ENCODE assay signal across 17 mouse cellular contexts in the genomic region with DNA sequence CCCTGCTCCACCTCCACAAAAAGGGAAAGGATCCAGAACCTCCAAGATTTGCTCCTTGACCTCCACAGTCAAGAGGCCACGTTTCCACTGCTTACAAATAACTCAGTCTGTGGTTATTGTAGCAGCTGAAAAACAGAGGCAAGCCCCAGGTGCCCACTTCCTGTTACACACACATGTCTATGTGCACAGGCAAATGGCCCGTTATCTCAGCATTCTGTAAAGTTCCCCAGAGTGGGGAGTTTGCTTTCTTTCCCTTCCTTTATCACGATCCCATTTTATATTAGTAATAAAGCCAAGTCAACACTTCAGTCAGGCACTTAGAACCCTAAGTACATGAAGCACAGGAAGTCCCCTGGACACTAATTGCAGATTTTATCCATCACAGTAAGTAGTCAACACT. TPM values are rescaled to one million over a fixed set of nuclear protein-coding genes. Genes with fewer than 3 reads are reported as not detected.
DNase-seq lines count a peak whose midpoint lies in the region; ATAC-seq and TF ChIP-seq lines count a peak whose summit lies in the region.
"Had no signal": no experiment of that assay in that cellular context is flagged by ENCODE, and none has a peak within 500 bp of the region (broad histone marks: within the 10 kb centered on the region; RNA-seq: fewer than 3 reads in every experiment).

No protein-coding gene starts in this region.

- no peak overlapping the region for H3K9ac ChIP-seq in heart, postnatal 0 days (replicated peaks; ENCODE audit: low read depth, low read length)
- no peak overlapping the region for H3K9ac ChIP-seq in heart, embryonic 12.5 days
- no peak overlapping the region for H3K9ac ChIP-seq in hindbrain, embryonic 13.5 days
- no peak overlapping the region for H3K9ac ChIP-seq in neural tube, embryonic 15.5 days (replicated peaks)
- H3K9ac ChIP-seq: liver, embryonic 13.5 days; midbrain, embryonic 12.5 days had no signal

- H3K4me2 ChIP-seq in heart, postnatal 0 days (ENCODE audit: low read depth, low read length) = no peak overlapping the region
- H3K4me2 ChIP-seq in heart, embryonic 12.5 days = no peak overlapping the region
- H3K4me2 ChIP-seq in hindbrain, embryonic 13.5 days = no peak overlapping the region
- H3K4me2 ChIP-seq in neural tube, embryonic 15.5 days = no peak overlapping the region
- H3K4me2 ChIP-seq: liver, embryonic 13.5 days; midbrain, embryonic 12.5 days had no signal

- no peaks in the 10 kb centered on the region for H3K9me3 ChIP-seq in heart, postnatal 0 days (replicated peaks; ENCODE audit: control insufficient read depth, low read length)
- H3K9me3 ChIP-seq in heart, embryonic 12.5 days (replicated peaks) = no peaks in the 10 kb centered on the region
- H3K9me3 ChIP-seq in hindbrain, embryonic 13.5 days = no peaks in the 10 kb centered on the region
- no peaks in the 10 kb centered on the region for H3K9me3 ChIP-seq in neural tube, embryonic 15.5 days (replicated peaks)
- H3K9me3 ChIP-seq: hindbrain, embryonic 10.5 days; liver, embryonic 13.5 days; midbrain, embryonic 12.5 days had no signal

- ATAC-seq in heart, postnatal 0 days (ENCODE audit: insufficient read depth, low read depth) = no peak
- ATAC-seq in heart, embryonic 12.5 days (ENCODE audit: insufficient number of reproducible peaks, low FRiP score) = no peak
- ATAC-seq in granulocyte monocyte progenitor cell, adult 5-6 weeks (replicated peaks; ENCODE audit: poor library complexity, severe bottlenecking) = peak; percentile 84
- ATAC-seq in megakaryocyte progenitor cell, adult 5-6 weeks (replicated peaks; ENCODE audit: poor library complexity) = peak; percentile 69
- ATAC-seq in hindbrain, embryonic 13.5 days (ENCODE audit: low FRiP score) = no peak
- ATAC-seq in neural tube, embryonic 15.5 days (ENCODE audit: low FRiP score) = no peak

- H3K4me1 ChIP-seq in heart, postnatal 0 days (ENCODE audit: control insufficient read depth, insufficient read depth) = no peaks in the 10 kb centered on the region
- no peaks in the 10 kb centered on the region for H3K4me1 ChIP-seq in heart, embryonic 12.5 days (replicated peaks)
- no peaks in the 10 kb centered on the region for H3K4me1 ChIP-seq in hindbrain, embryonic 13.5 days (replicated peaks)
- H3K4me1 ChIP-seq in neural tube, embryonic 15.5 days = no peaks in the 10 kb centered on the region
- H3K4me1 ChIP-seq: hindbrain, embryonic 10.5 days; liver, embryonic 13.5 days; midbrain, embryonic 12.5 days had no signal

- H3K27ac ChIP-seq in heart, postnatal 0 days (ENCODE audit: low read depth) = peak overlapping the region; percentile 43; the same call in 1 of the 2 replicates
- H3K27ac ChIP-seq in heart, embryonic 12.5 days (ENCODE audit: poor library complexity, severe bottlenecking) = no peak overlapping the region
- H3K27ac ChIP-seq in hindbrain, embryonic 13.5 days = no peak overlapping the region
- H3K27ac ChIP-seq in neural tube, embryonic 15.5 days (replicated peaks) = no peak overlapping the region
- H3K27ac ChIP-seq: heart, adult 2 months; hindbrain, embryonic 10.5 days; kidney, postnatal 0 days; liver, embryonic 13.5 days; midbrain, embryonic 12.5 days had no signal

- no peak for DNase-seq in heart, postnatal 0 days (ENCODE audit: low spot score)
- peak; percentile 65 to 77 for DNase-seq in thymus, postnatal 36 days
- no peak for DNase-seq in adrenal gland, postnatal 10 days
- DNase-seq: heart, adult 2 months; liver, embryonic 13.5 days; right cerebral cortex, postnatal 25 days had no signal

- no peak overlapping the region for H3K4me3 ChIP-seq in heart, postnatal 0 days (ENCODE audit: low read depth, low read length)
- no peak overlapping the region for H3K4me3 ChIP-seq in heart, embryonic 12.5 days
- H3K4me3 ChIP-seq in hindbrain, embryonic 13.5 days = no peak overlapping the region
- H3K4me3 ChIP-seq in neural tube, embryonic 15.5 days (replicated peaks) = no peak overlapping the region
- H3K4me3 ChIP-seq: erythroblast, embryonic 14.5 days; heart, adult 2 months; hindbrain, embryonic 10.5 days; liver, embryonic 13.5 days; midbrain, embryonic 12.5 days had no signal

- H3K27me3 ChIP-seq in heart, postnatal 0 days (ENCODE audit: control insufficient read depth, insufficient read depth, low read length) = no peaks in the 10 kb centered on the region
- H3K27me3 ChIP-seq in heart, embryonic 12.5 days (replicated peaks) = no peaks in the 10 kb centered on the region
- no peaks in the 10 kb centered on the region for H3K27me3 ChIP-seq in hindbrain, embryonic 13.5 days
- H3K27me3 ChIP-seq in neural tube, embryonic 15.5 days (replicated peaks) = no peaks in the 10 kb centered on the region
- H3K27me3 ChIP-seq: liver, embryonic 13.5 days; midbrain, embryonic 12.5 days had no signal

- H3K36me3 ChIP-seq in heart, postnatal 0 days (replicated peaks; ENCODE audit: control insufficient read depth, insufficient read depth, low read length) = no peaks in the 10 kb centered on the region
- no peaks in the 10 kb centered on the region for H3K36me3 ChIP-seq in heart, embryonic 12.5 days
- no peaks in the 10 kb centered on the region for H3K36me3 ChIP-seq in hindbrain, embryonic 13.5 days
- H3K36me3 ChIP-seq in neural tube, embryonic 15.5 days = no peaks in the 10 kb centered on the region
- H3K36me3 ChIP-seq: hindbrain, embryonic 10.5 days; liver, embryonic 13.5 days; midbrain, embryonic 12.5 days had no signal

- TF ChIP-seq CTCF in heart, postnatal 0 days (IDR thresholded peaks at IDR 0.05; ENCODE audit: low read depth) = no peak

- 30% methylated on average over 3 of the region's 3 CpGs for WGBS in heart, postnatal 0 days
- WGBS in heart, embryonic 12.5 days = 39% methylated on average over 3 of the region's 3 CpGs
- 77% methylated on average over 3 of the region's 3 CpGs for WGBS in hindbrain, embryonic 13.5 days
- WGBS in neural tube, embryonic 15.5 days = 65% methylated on average over 3 of the region's 3 CpGs

- TF ChIP-seq EP300 in heart, postnatal 0 days (IDR thresholded peaks at IDR 0.05; ENCODE audit: low read depth) = no peak

RNA-seq across cellular contexts. Expression of gene Cnga1, which starts 8.0 kb away (rescaled TPM):
- not detected in 2 replicates for total RNA-seq in heart, postnatal 0 days (2014; rRNA removed; ENCODE audit: low replicate concordance)
- not detected in 2 replicates for polyA plus RNA-seq in heart, postnatal 0 days (2015; fragmentation: Nextera tagmentation; extraction: Ambion mirVana)
- not detected in 2 replicates for polyA plus RNA-seq in heart, embryonic 12.5 days (2016; fragmentation: Nextera tagmentation; extraction: Ambion mirVana)
- not detected in 2 replicates for total RNA-seq in granulocyte monocyte progenitor cell, adult 5-6 weeks (2014; fragmentation: Nextera tagmentation)
- total RNA-seq in granulocyte monocyte progenitor cell, adult 5-6 weeks (2017) = not detected in 2 replicates
- not detected in 2 replicates for total RNA-seq in megakaryocyte progenitor cell, adult 5-6 weeks (2015)
- not detected in 2 replicates for total RNA-seq in megakaryocyte progenitor cell, adult 5-6 weeks (2017)
- not detected in 2 replicates for polyA plus RNA-seq in hindbrain, embryonic 13.5 days (2015; fragmentation: Nextera tagmentation; extraction: Ambion mirVana)
- polyA plus RNA-seq in neural tube, embryonic 15.5 days (2015; fragmentation: Nextera tagmentation; extraction: Ambion mirVana) = 0.09 TPM in 1 of 2 replicates, not detected in the other
- under 1 TPM in 1 of 2 experiments, not detected in 1; 0.15 TPM for total RNA-seq in adrenal gland, postnatal 10 days (2021)
- total RNA-seq: heart, adult 2 months had no signal
- polyA plus RNA-seq: C2C12; erythroblast, embryonic 14.5 days; heart, adult 2 months; hindbrain, embryonic 10.5 days; liver, embryonic 13.5 days; midbrain, embryonic 12.5 days; neural tube, embryonic 14.5 days had no signal

RNA-seq across cellular contexts. Expression of gene Nipal1, which starts 11.5 kb away (rescaled TPM):
- 0.46 TPM in 1 of 2 replicates, not detected in the other for total RNA-seq in heart, postnatal 0 days (2014; rRNA removed; ENCODE audit: low replicate concordance)
- polyA plus RNA-seq in heart, postnatal 0 days (2015; fragmentation: Nextera tagmentation; extraction: Ambion mirVana) = 0.08 TPM in 1 of 2 replicates, not detected in the other
- polyA plus RNA-seq in heart, embryonic 12.5 days (2016; fragmentation: Nextera tagmentation; extraction: Ambion mirVana) = 0.24 TPM in 1 of 2 replicates, not detected in the other
- total RNA-seq in granulocyte monocyte progenitor cell, adult 5-6 weeks (2014; fragmentation: Nextera tagmentation) = not detected in 2 replicates
- not detected in 2 replicates for total RNA-seq in granulocyte monocyte progenitor cell, adult 5-6 weeks (2017)
- not detected in 2 replicates for total RNA-seq in megakaryocyte progenitor cell, adult 5-6 weeks (2015)
- 1.3 TPM in 1 of 2 replicates, not detected in the other for total RNA-seq in megakaryocyte progenitor cell, adult 5-6 weeks (2017)
- 0.48 and 0.58 TPM in 2 replicates for polyA plus RNA-seq in hindbrain, embryonic 13.5 days (2015; fragmentation: Nextera tagmentation; extraction: Ambion mirVana)
- polyA plus RNA-seq in neural tube, embryonic 15.5 days (2015; fragmentation: Nextera tagmentation; extraction: Ambion mirVana) = 0.52 and 4.1 TPM in 2 replicates
- total RNA-seq in adrenal gland, postnatal 10 days (2021) = 10 to 100 TPM in 1 of 2 experiments, 1 to 10 TPM in 1; 6.0 to 14.8 TPM
- total RNA-seq: heart, adult 2 months had no signal
- polyA plus RNA-seq: heart, adult 2 months had no signal

RNA-seq across cellular contexts. Expression of gene Gm5868, which starts 48.8 kb away (rescaled TPM):
- not detected in 2 replicates for total RNA-seq in heart, postnatal 0 days (2014; rRNA removed; ENCODE audit: low replicate concordance)
- polyA plus RNA-seq in heart, postnatal 0 days (2015; fragmentation: Nextera tagmentation; extraction: Ambion mirVana) = not detected in 2 replicates
- not detected in 2 replicates for polyA plus RNA-seq in heart, embryonic 12.5 days (2016; fragmentation: Nextera tagmentation; extraction: Ambion mirVana)
- not detected in 2 replicates for total RNA-seq in granulocyte monocyte progenitor cell, adult 5-6 weeks (2014; fragmentation: Nextera tagmentation)
- not detected in 2 replicates for total RNA-seq in granulocyte monocyte progenitor cell, adult 5-6 weeks (2017)
- total RNA-seq in megakaryocyte progenitor cell, adult 5-6 weeks (2015) = not detected in 2 replicates
- total RNA-seq in megakaryocyte progenitor cell, adult 5-6 weeks (2017) = not detected in 2 replicates
- 7.6 and 7.8 TPM in 2 replicates for polyA plus RNA-seq in hindbrain, embryonic 13.5 days (2015; fragmentation: Nextera tagmentation; extraction: Ambion mirVana)
- polyA plus RNA-seq in neural tube, embryonic 15.5 days (2015; fragmentation: Nextera tagmentation; extraction: Ambion mirVana) = 6.9 and 8.5 TPM in 2 replicates
- total RNA-seq in adrenal gland, postnatal 10 days (2021) = 1 to 10 TPM; 1.4 to 2.8 TPM
- total RNA-seq: heart, adult 2 months had no signal
- polyA plus RNA-seq: C2C12; erythroblast, embryonic 14.5 days; heart, adult 2 months; liver, embryonic 13.5 days had no signal

RNA-seq across cellular contexts. Expression of gene Zar1, which starts 55.1 kb away (rescaled TPM):
- not detected in 2 replicates for total RNA-seq in heart, postnatal 0 days (2014; rRNA removed; ENCODE audit: low replicate concordance)
- polyA plus RNA-seq in heart, postnatal 0 days (2015; fragmentation: Nextera tagmentation; extraction: Ambion mirVana) = not detected in 2 replicates
- 0.27 and 0.35 TPM in 2 replicates for polyA plus RNA-seq in heart, embryonic 12.5 days (2016; fragmentation: Nextera tagmentation; extraction: Ambion mirVana)
- total RNA-seq in granulocyte monocyte progenitor cell, adult 5-6 weeks (2014; fragmentation: Nextera tagmentation) = not detected in 2 replicates
- not detected in 2 replicates for total RNA-seq in granulocyte monocyte progenitor cell, adult 5-6 weeks (2017)
- not detected in 2 replicates for total RNA-seq in megakaryocyte progenitor cell, adult 5-6 weeks (2015)
- not detected in 2 replicates for total RNA-seq in megakaryocyte progenitor cell, adult 5-6 weeks (2017)
- 3.4 and 3.7 TPM in 2 replicates for polyA plus RNA-seq in hindbrain, embryonic 13.5 days (2015; fragmentation: Nextera tagmentation; extraction: Ambion mirVana)
- polyA plus RNA-seq in neural tube, embryonic 15.5 days (2015; fragmentation: Nextera tagmentation; extraction: Ambion mirVana) = 5.4 and 6.6 TPM in 2 replicates
- under 1 TPM in 1 of 2 experiments, not detected in 1; 0.21 TPM for total RNA-seq in adrenal gland, postnatal 10 days (2021)
- total RNA-seq: heart, adult 2 months had no signal
- polyA plus RNA-seq: C2C12; erythroblast, embryonic 14.5 days; heart, adult 2 months had no signal

Comparison
In these comparisons a context has a peak if more than half of its experiments do, and no peak if none do; other contexts are left out.
1. ATAC-seq: peak in granulocyte monocyte progenitor cell, adult 5-6 weeks (single experiment) and megakaryocyte progenitor cell, adult 5-6 weeks (single experiment); none in heart, postnatal 0 days (single experiment), heart, embryonic 12.5 days (single experiment), hindbrain, embryonic 13.5 days (single experiment) and neural tube, embryonic 15.5 days (single experiment).
2. DNase-seq: peak in thymus, postnatal 36 days (2 of 2); none in heart, postnatal 0 days (single experiment) and adrenal gland, postnatal 10 days (single experiment).